Mouse (Mus musculus) stomach, postnatal 0 days (tissue): ENCODE results near the gene Nrarp. TPM values are rescaled to one million over a fixed set of nuclear protein-coding genes. Genes with fewer than 3 reads are reported as not detected.

Source experiments
- ATAC-seq: fragments of 200-750 bp; cut with Nextera tagmentation; 2 replicates; pipeline ENCODE4 v1.8.0; 2017; ENCODE audit not compliant: low FRiP score, low TSS enrichment
- DNase-seq: peaks from one replicate; pipeline ENCODE4 v3.0.0-alpha.2; 2016; ENCODE audit warnings: low spot score
- H3K27ac ChIP-seq: fragments of 300-500 bp; sonication (generic); replicated peaks from 2 replicates; pipeline ENCODE4 v1.5.1; 2014; ENCODE audit warnings: mild to moderate bottlenecking, control low read depth
- H3K27me3 ChIP-seq: fragments of 300-500 bp; sonication (generic); 2 replicates; pipeline ENCODE4 v1.6.1; 2014; ENCODE audit warnings: low read length; ENCODE audit not compliant: control insufficient read depth, insufficient read depth
- H3K36me3 ChIP-seq: fragments of 300-500 bp; sonication (generic); 2 replicates; pipeline ENCODE4 v1.6.1; 2014; ENCODE audit warnings: low read length, mixed read lengths; ENCODE audit not compliant: control insufficient read depth, insufficient read depth
- H3K4me1 ChIP-seq: fragments of 300-500 bp; sonication (generic); replicated peaks from 2 replicates; pipeline ENCODE4 v1.6.1; 2014; ENCODE audit warnings: antibody characterized with exemption; ENCODE audit not compliant: control insufficient read depth, insufficient read depth
- H3K4me2 ChIP-seq: fragments of 300-500 bp; sonication (generic); replicated peaks from 2 replicates; pipeline ENCODE4 v1.6.1; 2014; ENCODE audit warnings: low read depth, mild to moderate bottlenecking, control low read depth, moderate library complexity
- H3K4me3 ChIP-seq: fragments of 300-500 bp; sonication (generic); 2 replicates; pipeline ENCODE4 v1.5.1; 2014; ENCODE audit warnings: low read depth, low read length, control low read depth
- H3K9ac ChIP-seq: fragments of 300-500 bp; sonication (generic); 2 replicates; pipeline ENCODE4 v1.6.1; 2014; ENCODE audit warnings: mild to moderate bottlenecking, low read length, control low read depth, mixed read lengths
- H3K9me3 ChIP-seq: fragments of 300-500 bp; sonication (generic); 2 replicates; pipeline ENCODE4 v1.6.1; 2016; ENCODE audit warnings: low read length; ENCODE audit not compliant: control insufficient read depth
- CTCF ChIP-seq: IDR thresholded peaks from 2 replicates; pipeline ENCODE4 v1.5.1; 2016; ENCODE audit warnings: antibody characterized with exemption, low read depth, mild to moderate bottlenecking, moderate library complexity
- EP300 ChIP-seq: optimal IDR thresholded peaks from 2 replicates; pipeline ENCODE3; 2016; ENCODE audit warnings: antibody characterized with exemption
- WGBS: fragments of 180-500 bp; shearing (Covaris S2); extraction: QIAGEN DNeasy Blood & Tissue Kit; methylation state at CpG from one replicate; pipeline ENCODE4 v1.1.7; 2014; 5-methylcytosine and 5-hydroxymethylcytosine counted together
- polyA plus RNA-seq: library from polyadenylated mRNA; unstranded; fragments of >200 nt; fragmentation: Nextera tagmentation; extraction: Ambion mirVana; gene quantifications from 2 replicates; pipeline ENCODE4 v1.2.1, GENCODE M21; 2015

Nrarp gene
- polyA plus RNA-seq, 1 experiment from 2014 or later = 25.3 TPM

- 0 out of 2 replicates have a peak, but pooled peaks cover 2% of the 10 kb centered on the region for H3K4me1 ChIP-seq
- H3K36me3 ChIP-seq = no peaks in the 10 kb centered on the region
- no peak within 1 kb of the TSS for H3K9ac ChIP-seq
- no peak within 1 kb of the TSS for H3K4me3 ChIP-seq
- TF ChIP-seq EP300 (no peak), CTCF (no peak)
- no peak within 1 kb of the TSS for H3K4me2 ChIP-seq
- no peaks in the 10 kb centered on the region for H3K27me3 ChIP-seq
- H3K27ac ChIP-seq = no peak within 1 kb of the TSS
- ATAC-seq (no peak), DNase-seq (no peak)
- H3K9me3 ChIP-seq = no peaks in the 10 kb centered on the region
- 70% methylated on average over 3 of the region's 3 CpGs for WGBS
Observed at GRCm38 (mm10) chr2:25214444-25214843, 33.9 kb downstream of the Nrarp start, which contains the start of gene Stpg3. Gene Stpg3, minus strand, starts transcription at chr2:25214637.

DNA sequence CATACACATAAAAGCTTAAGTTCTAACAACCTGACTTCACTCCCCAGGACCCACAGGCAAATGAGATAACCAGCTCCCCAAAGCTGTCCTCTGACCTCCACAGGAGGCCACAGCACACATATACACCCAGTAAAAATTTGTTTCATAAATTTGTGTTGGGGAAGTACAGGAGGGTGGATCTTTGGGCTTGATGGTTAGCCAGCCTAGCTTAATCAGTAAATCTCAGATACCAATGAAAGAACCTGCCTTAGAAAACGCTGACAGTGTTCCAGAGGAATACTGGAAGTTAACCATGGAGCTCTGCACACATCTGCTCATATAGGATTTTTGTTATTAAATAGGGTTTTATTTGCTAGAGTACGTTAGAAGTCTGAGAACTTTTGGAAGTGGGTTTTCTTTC is 37.1 kb downstream of the Nrarp start:
- Histone ChIP-seq H3K9ac (no peak overlapping the region), H3K4me1 (no peaks in the 10 kb centered on the region), H3K4me2 (no peak overlapping the region), H3K27ac (no peak overlapping the region), H3K4me3 (no peak overlapping the region), H3K9me3 (no peaks in the 10 kb centered on the region), H3K36me3 (no peaks in the 10 kb centered on the region), H3K27me3 (no peaks in the 10 kb centered on the region)
- DNase-seq (no peak), ATAC-seq (no peak)
- TF ChIP-seq CTCF (no peak), EP300 (no peak)
- 53% methylated on average over 2 of the region's 2 CpGs for WGBS

GRCm38 (mm10) chr2:25218445-25218844 is 37.9 kb downstream of the Nrarp start, which contains the start of gene Fam166a:
Gene Fam166a, plus strand, starts transcription at chr2:25218745.
- H3K9me3 ChIP-seq = no peaks in the 10 kb centered on the region
- H3K4me2 ChIP-seq = no peak within 1 kb of the TSS
- no peak within 1 kb of the TSS for H3K4me3 ChIP-seq
- no peak for DNase-seq
- no peak within 1 kb of the TSS for H3K27ac ChIP-seq
- H3K27me3 ChIP-seq = no peaks in the 10 kb centered on the region
- no peak within 1 kb of the TSS for H3K9ac ChIP-seq
- ATAC-seq = no peak
- TF ChIP-seq CTCF = no peak
- no peak for TF ChIP-seq EP300
- no peaks in the 10 kb centered on the region for H3K36me3 ChIP-seq
- H3K4me1 ChIP-seq = no peaks in the 10 kb centered on the region

DNA sequence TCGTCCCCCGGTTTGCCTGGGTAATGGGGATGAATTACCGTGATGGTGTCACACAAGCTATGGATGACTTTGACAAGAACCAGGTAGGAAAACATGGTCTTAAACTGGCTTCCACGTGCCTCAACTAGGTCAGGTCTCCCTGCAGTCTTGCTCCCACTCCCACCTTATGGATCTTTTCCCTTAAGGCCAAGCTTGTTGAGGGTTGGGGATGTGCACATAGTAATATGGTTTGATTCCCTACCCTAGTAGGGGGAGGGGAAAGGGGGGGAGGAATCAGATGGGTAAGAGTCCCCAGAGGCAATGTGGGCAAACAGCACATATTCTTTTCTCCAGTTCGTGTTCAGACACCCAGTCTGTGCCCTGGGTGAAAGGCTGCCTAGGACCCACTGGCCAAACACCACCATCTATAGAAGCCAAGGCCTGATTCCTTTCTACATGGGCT is 40.8 kb downstream of the Nrarp start:
- H3K4me2 ChIP-seq = no peak overlapping the region
- H3K27me3 ChIP-seq = no peaks in the 10 kb centered on the region
- H3K9me3 ChIP-seq = no peaks in the 10 kb centered on the region
- 69% methylated on average over 5 of the region's 5 CpGs for WGBS
- no peak overlapping the region for H3K4me3 ChIP-seq
- H3K27ac ChIP-seq = no peak overlapping the region
- no peaks in the 10 kb centered on the region for H3K4me1 ChIP-seq
- H3K36me3 ChIP-seq = no peaks in the 10 kb centered on the region
- ATAC-seq = no peak
- DNase-seq = no peak
- no peak overlapping the region for H3K9ac ChIP-seq
- TF ChIP-seq EP300 (no peak), CTCF (no peak)

- TF ChIP-seq EP300 (no peak), CTCF (no peak)
- H3K36me3 ChIP-seq = no peaks in the 10 kb centered on the region
- H3K4me1 ChIP-seq = no peaks in the 10 kb centered on the region
- no peaks in the 10 kb centered on the region for H3K27me3 ChIP-seq
- H3K4me2 ChIP-seq = peak overlapping the region; percentile 86
- H3K27ac ChIP-seq = peak overlapping the region; percentile 98
- peak overlapping the region; percentile 89 for H3K9ac ChIP-seq
- peak overlapping the region; percentile 80 for H3K4me3 ChIP-seq
- DNase-seq (peak; percentile 94), ATAC-seq (peak; percentile 74)
- 2% methylated on average over 46 of the region's 53 CpGs for WGBS
- H3K9me3 ChIP-seq = no peaks in the 10 kb centered on the region
Observed at GRCm38 (mm10) chr2:25223681-25224491, 43.3 kb downstream of the Nrarp start.

DNA sequence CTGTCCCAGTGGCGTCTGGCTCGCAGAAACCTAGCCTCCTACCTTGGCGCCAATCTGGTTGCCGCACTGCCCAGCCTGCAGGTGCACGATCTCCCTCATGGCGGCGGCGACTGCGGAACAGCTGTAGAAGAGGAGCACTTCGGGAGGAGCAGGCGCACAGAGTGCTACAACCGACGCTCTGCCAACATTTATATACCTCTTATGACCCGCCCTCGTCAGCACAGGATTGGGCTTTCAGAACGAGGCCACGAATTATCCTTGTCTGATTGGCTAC is 43.9 kb downstream of the Nrarp start, which contains the start of gene Tubb4b:
Tubb4b (minus strand) TSS at position 211 of the 274 bp plus-strand sequence.
- Histone ChIP-seq H3K27me3 (no peaks in the 10 kb centered on the region), H3K9me3 (no peaks in the 10 kb centered on the region), H3K4me3 (peak within 1 kb of the TSS; percentile 80), H3K4me1 (no peaks in the 10 kb centered on the region), H3K4me2 (peak within 1 kb of the TSS; percentile 86), H3K36me3 (no peaks in the 10 kb centered on the region), H3K27ac (peak within 1 kb of the TSS; percentile 98), H3K9ac (peak within 1 kb of the TSS; percentile 89)
- under 1% methylated on average over 17 of the region's 17 CpGs for WGBS
- no peak for DNase-seq
- TF ChIP-seq EP300 = peak; percentile 69
- TF ChIP-seq CTCF = peak; percentile 47
- ATAC-seq = no peak
